Mouse (Mus musculus) ES-E14 (cell line): ENCODE measurements around the gene Cnot11. TPM values are rescaled to one million over a fixed set of nuclear protein-coding genes. Genes with fewer than 3 reads are reported as not detected.
A peak's percentile ranks its signal among the peaks of the same experiment; 100 is the strongest.

Source experiments
- DNase-seq: peaks from one replicate; pipeline ENCODE4 v3.0.0-alpha.2; 2013; ENCODE audit warnings: low read depth, low spot score
- H3K27ac ChIP-seq: 2 replicates; pipeline ENCODE4 v1.5.1; 2012; ENCODE audit warnings: low read depth, mild to moderate bottlenecking, low read length, moderate library complexity, mixed read lengths; ENCODE audit not compliant: poor library complexity, insufficient read depth, severe bottlenecking
- H3K36me3 ChIP-seq: 2 replicates; pipeline ENCODE4 v1.6.1; 2012; ENCODE audit warnings: mild to moderate bottlenecking, low read length, moderate library complexity, mixed read lengths; ENCODE audit not compliant: control insufficient read depth, poor library complexity, insufficient read depth, severe bottlenecking
- H3K4me1 ChIP-seq, 2 experiments: fragments of 150-350 bp in 1 of 2; sonication (generic) in 1 of 2; 2 replicates each; pipeline ENCODE4 v1.6.1; 2012; ENCODE audit warnings: low read length in 2 of 2, mild to moderate bottlenecking in 1 of 2, mixed read lengths in 1 of 2; ENCODE audit not compliant: control insufficient read depth in 2 of 2, insufficient read depth in 2 of 2, poor library complexity in 1 of 2
- H3K4me3 ChIP-seq, 2 experiments: fragments of 150-350 bp in 1 of 2; sonication (generic) in 1 of 2; 2 replicates each; pipeline ENCODE4 v1.5.1; 2012; ENCODE audit warnings: low read length in 2 of 2, low read depth in 1 of 2, mild to moderate bottlenecking in 1 of 2, mixed read lengths in 1 of 2; ENCODE audit not compliant: insufficient read depth in 1 of 2, poor library complexity in 1 of 2, severe bottlenecking in 1 of 2
- H3K9ac ChIP-seq: 2 replicates; pipeline ENCODE4 v1.6.1; 2012; ENCODE audit warnings: low read depth, mild to moderate bottlenecking, low read length, mixed read lengths; ENCODE audit not compliant: poor library complexity, insufficient read depth, severe bottlenecking
- H3K9me3 ChIP-seq: fragments of 150-350 bp; sonication (generic); 2 replicates; pipeline ENCODE4 v1.6.1; 2012; ENCODE audit warnings: low read depth, mild to moderate bottlenecking, low read length; ENCODE audit not compliant: control insufficient read depth, insufficient read depth
- CHD2 ChIP-seq: IDR thresholded peaks from 2 replicates; pipeline ENCODE4 v1.6.1; 2014; ENCODE audit warnings: mild to moderate bottlenecking, low read depth, low read length, inconsistent platforms
- HCFC1 ChIP-seq: IDR thresholded peaks from 2 replicates; pipeline ENCODE4 v1.6.1; 2012; ENCODE audit warnings: low read length, inconsistent platforms, borderline replicate concordance; ENCODE audit not compliant: insufficient read depth
- MAFK ChIP-seq: IDR thresholded peaks from 2 replicates; pipeline ENCODE4 v1.6.1; 2014; ENCODE audit warnings: mild to moderate bottlenecking, low read depth, low read length, inconsistent platforms; ENCODE audit not compliant: insufficient read depth
- ZC3H11A ChIP-seq: IDR thresholded peaks from 2 replicates; pipeline ENCODE4 v1.6.1; 2012; ENCODE audit warnings: low read depth, mild to moderate bottlenecking, inconsistent platforms, low read length, borderline replicate concordance
- ZNF384 ChIP-seq: IDR thresholded peaks from 2 replicates; pipeline ENCODE4 v1.6.1; 2012; ENCODE audit warnings: low read depth, low read length, inconsistent platforms
- in situ Hi-C, 2 experiments: fragments of 600-800 bp; cut with MboI; formaldehyde crosslinking; loops; one replicate each; pipeline ENCODE4 v1.15.1; 2025; ENCODE audit warnings: low sequenced_read_pairs in 2 of 2, inconsistent platforms in 1 of 2; ENCODE audit not compliant: unreplicated experiment in 2 of 2
- total RNA-seq: library from RNA; depleted of rRNA; stranded (reverse); fragments of 300-350 nt; gene quantifications from 2 replicates; pipeline ENCODE4 v1.2.3, GENCODE M21; 2012

The Cnot11 gene
- total RNA-seq, 1 experiment: 21.7 TPM

- DNase-seq: peak; percentile 94
- no peaks in the 10 kb centered on the region for H3K36me3 ChIP-seq
- peaks cover 2 to 14% of the 10 kb centered on the region in 2 experiments; a peak in 3 of 4 replicates for H3K4me1 ChIP-seq
- in situ Hi-C loops: no loop called here
- no peak overlapping the region; the same call in 1 of the 2 replicates for H3K9ac ChIP-seq
- TF ChIP-seq ZC3H11A: no peak
- TF ChIP-seq HCFC1: no peak
- no peak for TF ChIP-seq ZNF384
- TF ChIP-seq CHD2: no peak
- TF ChIP-seq MAFK: no peak
- H3K4me3 ChIP-seq: no peak overlapping the region
- no peaks in the 10 kb centered on the region for H3K9me3 ChIP-seq
- peak overlapping the region; percentile 44; the same call in 1 of the 2 replicates for H3K27ac ChIP-seq
Measured at GRCm38 (mm10) chr1:39527432-39527831, 7.4 kb upstream of the Cnot11 start.

- Histone ChIP-seq H3K9ac (no peak overlapping the region), H3K4me3 (no peak overlapping the region), H3K27ac (peak overlapping the region; percentile 44; the same call in 1 of the 2 replicates), H3K4me1 (peaks cover 2 to 19% of the 10 kb centered on the region in 2 experiments; a peak in 3 of 4 replicates), H3K9me3 (no peaks in the 10 kb centered on the region), H3K36me3 (0 out of 2 replicates have a peak, but pooled peaks cover 1% of the 10 kb centered on the region)
- TF ChIP-seq ZNF384: peak; percentile 86
- 0 out of 2 replicates have a peak, but pooled peaks have one; percentile 53 for TF ChIP-seq CHD2
- TF ChIP-seq MAFK: no peak
- no peak for TF ChIP-seq ZC3H11A
- no peak for TF ChIP-seq HCFC1
- peak; percentile 78 for DNase-seq
- in situ Hi-C loops: no loop called here
Measured at GRCm38 (mm10) chr1:39528319-39528718, 6.5 kb upstream of the Cnot11 start.

- Histone ChIP-seq H3K4me3 (no peak overlapping the region), H3K9ac (no peak overlapping the region), H3K4me1 (peaks cover 2 to 24% of the 10 kb centered on the region in 2 experiments; a peak in 3 of 4 replicates), H3K36me3 (0 out of 2 replicates have a peak, but pooled peaks cover 1% of the 10 kb centered on the region), H3K9me3 (no peaks in the 10 kb centered on the region), H3K27ac (no peak overlapping the region)
- peak; percentile 86 for DNase-seq
- in situ Hi-C loops: no loop called here
- TF ChIP-seq ZC3H11A (peak; percentile 49; the same call in 1 of the 2 replicates), HCFC1 (no peak)
Measured at GRCm38 (mm10) chr1:39530258-39530943, 4.4 kb upstream of the Cnot11 start.

- no peak for DNase-seq
- in situ Hi-C loops: no loop called here
- Histone ChIP-seq H3K9ac (no peak overlapping the region), H3K36me3 (0 out of 2 replicates have a peak, but pooled peaks cover 1% of the 10 kb centered on the region), H3K27ac (no peak overlapping the region), H3K9me3 (no peaks in the 10 kb centered on the region), H3K4me3 (no peak overlapping the region), H3K4me1 (peaks cover 2 to 24% of the 10 kb centered on the region in 2 experiments; a peak in 3 of 4 replicates)
- no peak for TF ChIP-seq HCFC1
- TF ChIP-seq ZC3H11A: no peak
- no peak for TF ChIP-seq ZNF384
- no peak for TF ChIP-seq MAFK
- no peak for TF ChIP-seq CHD2
Measured at GRCm38 (mm10) chr1:39531036-39531435, 3.8 kb upstream of the Cnot11 start.
